Mouse (Mus musculus) megakaryocyte, embryonic 14.5 days (primary cell): ENCODE measurements around the gene Spp2.

Experiments
- FLI1 ChIP-seq: IDR thresholded peaks from 2 replicates; pipeline ENCODE4 v1.6.1; 2012; ENCODE audit warnings: low read length, inconsistent platforms, mixed read lengths
- GATA1 ChIP-seq: IDR thresholded peaks from 3 replicates; pipeline ENCODE4 v1.6.1; 2012; ENCODE audit warnings: mixed read lengths, low read length, inconsistent platforms, borderline replicate concordance

GRCm38 (mm10) chr1:88467866-88468265, 61.1 kb downstream of the Spp2 start:
- TF ChIP-seq GATA1 (no peak), FLI1 (no peak)
